Mouse (Mus musculus) c-Kit-positive CD71-positive TER-119-negative erythroid progenitor cells, embryonic 14.5 days (primary cell): ENCODE measurements around the gene Abca4.

Experiments used
- DNase-seq: peaks from one replicate; pipeline ENCODE4 v3.0.0-alpha.2; 2013; ENCODE audit warnings: low read depth

Abca4 gene

GRCm38 (mm10) chr3:122043799-122044547, at the start of gene Abca4:
Abca4 (plus strand) TSS chr3:122044443.
- no peak for DNase-seq

DNA sequence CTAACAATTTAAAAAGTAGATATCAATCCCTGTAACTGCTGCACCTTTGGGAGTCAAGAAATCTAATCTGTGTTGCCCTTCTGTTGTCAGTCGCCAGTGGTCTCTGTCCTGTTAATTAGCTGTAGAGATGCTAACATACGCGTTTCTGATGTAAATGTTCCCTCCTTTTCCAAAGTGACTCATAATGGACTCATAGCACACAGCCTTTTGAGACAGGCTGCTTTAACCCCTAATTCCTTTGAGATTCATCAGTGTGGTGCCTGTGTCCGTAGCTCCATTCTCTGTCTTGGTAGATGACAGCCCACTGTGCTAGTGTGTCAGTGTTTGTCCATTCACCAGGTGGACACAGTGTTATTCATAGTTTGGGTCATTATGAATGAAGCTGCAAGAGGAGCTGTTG, 49.1 kb upstream of the Abca4 start:
- DNase-seq = no peak

GRCm38 (mm10) chr3:121999934-122000333, 44.3 kb upstream of the Abca4 start:
- no peak for DNase-seq

DNA sequence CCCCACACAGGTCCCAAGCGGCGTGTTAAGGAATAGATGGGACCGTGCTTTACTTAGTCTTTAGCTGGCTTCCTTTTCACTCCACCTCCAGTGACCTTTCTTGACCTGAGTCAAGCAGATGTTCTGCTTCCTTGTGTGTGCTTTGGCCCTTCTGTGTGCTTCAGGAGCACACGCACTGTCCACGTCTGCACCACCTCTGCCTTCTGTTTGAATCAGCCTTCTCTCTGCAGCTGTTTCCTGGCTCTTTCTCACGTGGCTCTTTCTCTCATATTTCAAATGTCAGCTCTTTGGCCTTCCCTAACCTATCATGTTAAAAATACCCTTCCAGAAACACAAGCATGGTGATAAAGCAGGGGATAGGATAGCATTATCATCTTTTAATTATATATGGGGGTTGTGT, 42.7 kb upstream of the Abca4 start:
- DNase-seq = no peak

- DNase-seq = no peak
Measured at GRCm38 (mm10) chr3:122009818-122010217, 34.4 kb upstream of the Abca4 start.

GRCm38 (mm10) chr3:122010292-122010691, 34.0 kb upstream of the Abca4 start:
- DNase-seq = no peak

GRCm38 (mm10) chr3:122012464-122012863, 31.8 kb upstream of the Abca4 start:
- no peak for DNase-seq

GRCm38 (mm10) chr3:122018421-122018820, 25.8 kb upstream of the Abca4 start:
- no peak for DNase-seq

DNA sequence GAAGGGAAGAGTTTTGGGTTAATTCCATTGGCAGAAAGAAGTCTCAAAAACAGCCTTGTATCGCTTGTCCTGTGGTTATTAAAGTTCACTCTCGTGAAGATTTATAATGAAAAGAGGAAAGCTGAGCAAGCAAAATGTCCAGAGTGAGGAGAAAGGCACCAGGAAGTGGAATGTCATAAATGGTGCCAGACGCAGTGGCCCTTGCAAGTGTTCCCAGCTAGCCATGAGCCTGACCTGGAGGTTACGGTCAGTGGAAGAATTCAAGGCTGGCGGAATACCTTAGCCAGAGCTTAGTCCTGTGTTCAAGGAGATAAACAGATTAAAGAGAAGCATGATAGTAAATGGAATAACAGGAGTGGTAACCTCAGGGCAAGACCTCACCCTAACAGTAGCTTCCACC, 25.1 kb upstream of the Abca4 start:
- no peak for DNase-seq

DNA sequence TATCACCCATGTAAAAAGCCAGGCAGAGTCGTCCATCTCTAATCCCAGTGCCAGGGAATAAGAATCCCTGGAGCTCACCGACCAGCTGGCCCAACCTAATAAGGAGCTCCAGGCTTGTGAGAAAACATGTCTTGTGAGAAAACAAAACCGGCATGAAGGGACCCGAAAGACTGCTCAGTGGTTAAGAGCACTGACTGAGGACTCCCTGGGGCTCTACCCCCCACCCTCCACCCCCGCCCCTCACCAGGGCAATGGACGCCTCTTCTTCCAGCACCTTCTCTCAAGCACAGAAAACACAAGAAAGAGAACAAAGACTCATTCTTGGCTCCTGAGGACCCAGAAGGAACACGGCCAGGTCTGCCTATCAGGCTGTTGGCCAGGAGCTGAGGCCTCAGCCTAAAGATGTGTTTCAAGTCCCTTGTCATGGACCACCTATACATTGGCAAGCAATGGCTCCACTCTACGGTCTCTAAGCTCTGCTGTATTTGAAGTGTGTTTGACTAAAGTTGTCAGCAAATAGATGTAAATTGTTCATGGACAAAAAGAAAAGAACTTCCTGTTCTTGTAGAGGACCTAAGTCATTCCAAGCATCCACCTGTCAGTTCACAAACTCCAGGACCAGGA, 23.1 kb upstream of the Abca4 start:
- DNase-seq = no peak

DNA sequence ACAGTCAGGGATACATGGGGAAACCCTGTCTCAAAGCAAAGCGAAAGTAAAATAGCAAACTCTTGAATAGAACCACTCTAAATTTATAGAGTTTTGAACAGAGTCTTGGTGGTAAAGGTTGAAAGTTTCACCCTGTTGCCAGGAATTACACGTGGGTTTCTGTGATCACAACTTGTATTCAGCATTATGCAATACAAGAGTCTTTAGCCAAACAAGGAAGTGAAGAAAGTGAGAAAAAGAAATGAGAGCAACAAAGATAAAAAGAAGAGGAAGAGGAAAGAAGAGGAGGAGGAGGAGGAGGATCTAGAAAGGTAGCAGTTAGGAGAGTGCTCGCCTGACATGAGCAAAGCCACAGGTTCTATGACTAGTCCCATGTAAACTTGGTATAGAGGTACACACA, 21.9 kb upstream of the Abca4 start:
- DNase-seq = no peak

GRCm38 (mm10) chr3:122026676-122027075, 17.6 kb upstream of the Abca4 start:
- no peak for DNase-seq

DNA sequence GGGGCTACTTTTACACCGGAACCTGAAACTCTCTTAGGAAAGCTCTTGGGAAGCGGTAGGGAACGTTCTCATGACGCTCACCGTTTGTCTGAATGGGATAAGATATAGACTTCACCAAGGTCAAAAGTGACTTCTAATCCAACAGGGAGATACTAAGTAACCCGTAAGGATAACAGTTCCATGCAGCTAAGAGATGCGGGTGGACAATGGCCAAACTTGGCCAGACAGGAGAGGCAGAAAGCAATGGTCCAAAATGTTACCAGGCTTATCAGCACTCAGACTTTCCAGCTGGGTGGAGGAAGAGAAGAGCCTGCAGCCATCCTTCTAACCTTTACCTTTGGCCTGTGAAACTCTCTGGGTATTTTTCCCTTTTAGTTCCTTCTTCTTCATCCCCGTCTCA, 16.5 kb upstream of the Abca4 start:
- DNase-seq = no peak

- no peak for DNase-seq
Measured at GRCm38 (mm10) chr3:122033248-122033837, 10.9 kb upstream of the Abca4 start.

DNA sequence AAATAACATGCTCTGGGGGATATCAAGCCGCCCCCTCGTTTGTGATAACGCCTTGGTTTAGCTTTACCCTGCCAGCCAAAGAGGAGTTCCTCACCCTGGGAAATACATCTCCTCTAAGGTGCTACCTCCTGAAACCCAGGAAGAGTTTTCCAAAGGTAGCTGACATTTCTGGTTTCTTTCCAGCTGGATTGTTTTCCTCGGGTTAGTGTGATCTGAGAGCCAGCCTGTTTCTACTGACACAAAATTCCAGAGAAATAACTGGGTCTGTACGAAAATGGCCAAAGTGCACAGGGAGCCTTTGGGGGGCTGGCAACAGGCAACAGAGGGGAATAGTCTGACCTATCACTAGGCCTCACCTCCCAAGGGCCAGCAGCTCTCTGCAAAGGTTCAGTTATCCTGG, 10.0 kb upstream of the Abca4 start:
- DNase-seq = no peak

DNA sequence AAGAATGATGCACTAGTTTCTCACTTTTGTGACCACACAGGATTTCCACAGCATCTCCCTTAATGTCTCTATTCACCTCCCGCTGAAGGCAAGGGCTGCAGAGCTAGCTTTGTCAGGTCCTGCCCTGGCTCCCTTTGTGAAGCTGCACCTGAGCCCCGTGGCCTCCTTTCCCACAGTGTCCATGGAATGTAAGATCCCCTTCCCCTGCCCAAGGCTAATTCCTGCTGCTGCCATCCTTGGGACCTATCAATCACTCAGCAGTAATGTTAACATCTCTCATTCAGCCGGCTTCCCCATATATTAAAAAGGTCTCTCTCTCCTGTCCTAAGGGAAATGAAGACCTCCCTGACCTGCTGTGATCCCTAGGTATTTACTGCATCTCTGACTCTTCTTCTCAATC, 9.2 kb upstream of the Abca4 start:
- no peak for DNase-seq

- DNase-seq = no peak
Measured at GRCm38 (mm10) chr3:122040522-122040921, 3.7 kb upstream of the Abca4 start.

GRCm38 (mm10) chr3:122043102-122043501, 1.1 kb upstream of the Abca4 start:
- no peak for DNase-seq

- no peak for DNase-seq
Measured at GRCm38 (mm10) chr3:122046187-122046620, 2.0 kb downstream of the Abca4 start.

DNA sequence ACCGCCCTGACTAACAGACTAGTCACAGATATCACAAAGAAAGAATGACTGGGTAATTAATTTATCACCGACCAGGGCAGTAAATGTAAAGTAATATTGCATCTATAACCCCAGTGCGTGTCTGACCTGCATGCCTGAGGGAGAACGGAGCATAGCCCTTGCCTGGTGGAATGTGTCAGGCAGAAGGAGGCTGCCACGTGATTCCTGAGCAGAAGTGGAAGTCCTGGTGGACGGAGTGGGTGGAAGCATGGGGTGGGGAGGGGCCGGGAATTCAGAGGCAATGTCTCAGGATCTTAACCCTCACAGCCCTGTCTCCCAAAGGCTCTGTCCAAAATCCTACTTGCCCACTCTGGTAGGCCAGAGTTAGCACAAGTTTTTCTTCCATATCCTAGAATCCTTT, 3.2 kb downstream of the Abca4 start:
- DNase-seq = no peak

- no peak for DNase-seq
Measured at GRCm38 (mm10) chr3:122047921-122048861, 3.9 kb downstream of the Abca4 start.

GRCm38 (mm10) chr3:122049158-122049557, 4.9 kb downstream of the Abca4 start:
- DNase-seq = no peak
